Mouse (Mus musculus): ENCODE measurements at regions not wholly inside any gene's neighbourhood (a gene's known extent, or its start where the extent isn't known, plus 50 kb on each side); places are given as distances from the start of the nearest gene placed in this dataset.
A peak's percentile ranks its signal among the peaks of the same experiment; 100 is the strongest.

GRCm38 (mm10) chr11:45577469-45578154 lies 274.2 kb upstream of the Clint1 start:
- no peak for DNase-seq (ENCODE audit: extremely low spot score in 1 of 2, low spot score in 2 of 2)

DNA sequence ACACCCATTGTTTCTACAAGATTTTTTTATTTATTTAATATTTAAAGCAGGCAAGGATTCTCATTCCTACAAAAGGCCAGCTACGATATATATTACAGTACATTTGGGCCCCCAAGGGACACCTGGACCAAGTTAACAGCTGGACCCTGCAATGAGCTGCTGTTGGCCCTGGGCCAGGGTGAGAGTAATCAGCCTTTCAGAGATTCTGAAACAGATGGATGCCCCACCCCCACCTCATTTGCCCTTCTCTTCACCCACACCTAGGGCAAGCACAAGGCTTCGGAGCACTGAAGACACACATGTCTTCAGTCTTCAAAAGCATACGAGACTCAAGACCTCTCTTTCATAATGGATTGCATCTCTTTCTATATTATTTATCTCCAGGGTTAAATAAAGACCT lies 259.5 kb upstream of the Clint1 start:
- intact Hi-C loops (cut with DNase I): no loop called here
- peak in 1 of 2 experiments; percentile 28 for DNase-seq (ENCODE audit: extremely low spot score in 1 of 2, low spot score in 2 of 2)

More at GRCm38 (mm10) chr11:45577469-45578154, 274.2 kb upstream of the Clint1 start:
- intact Hi-C loops (cut with DNase I): no loop called here

DNA sequence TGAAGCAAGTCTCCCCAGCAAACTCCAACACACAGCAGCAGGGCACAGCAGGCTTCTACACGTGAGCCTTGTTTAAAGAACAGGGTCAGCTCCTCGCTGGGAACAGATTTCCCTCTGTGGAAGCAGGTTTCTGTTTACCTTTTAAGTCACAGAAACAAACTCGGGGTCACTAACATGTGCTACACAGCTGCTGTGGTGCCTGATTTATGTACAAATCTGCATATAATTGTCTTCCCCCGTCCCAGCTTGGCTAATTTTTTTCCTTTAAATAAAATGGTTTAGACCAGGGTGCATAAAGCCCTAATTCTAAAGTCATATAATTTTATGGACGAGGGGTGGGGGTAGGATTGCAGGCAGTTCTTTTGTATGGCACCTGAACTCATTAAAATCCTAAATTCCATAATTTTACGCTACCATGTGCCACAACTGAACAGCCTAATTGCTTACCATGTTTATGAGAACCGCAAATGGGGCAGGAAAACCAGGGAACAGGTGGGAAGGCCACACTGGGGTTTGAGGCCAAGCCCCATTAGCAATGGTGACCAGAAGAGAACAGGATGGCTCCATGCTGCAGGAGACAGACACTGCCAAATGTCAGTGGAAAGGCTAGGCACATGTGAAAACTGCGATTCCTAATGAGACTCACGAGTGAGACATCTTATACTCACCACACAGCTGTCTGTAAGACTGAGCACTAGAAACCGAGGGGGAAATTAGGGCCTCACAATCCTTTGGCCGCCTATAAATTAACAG lies 258.8 kb upstream of the Clint1 start:
- intact Hi-C loops (cut with DNase I): no loop called here
- DNase-seq (ENCODE audit: extremely low spot score in 1 of 2, low spot score in 2 of 2): no peak

- intact Hi-C loops (cut with DNase I): no loop called here
- peak; percentile 16 to 22 for DNase-seq (ENCODE audit: extremely low spot score in 1 of 2, low spot score in 2 of 2)
Measured at GRCm38 (mm10) chr11:45595372-45595771, 256.5 kb upstream of the Clint1 start.

DNA sequence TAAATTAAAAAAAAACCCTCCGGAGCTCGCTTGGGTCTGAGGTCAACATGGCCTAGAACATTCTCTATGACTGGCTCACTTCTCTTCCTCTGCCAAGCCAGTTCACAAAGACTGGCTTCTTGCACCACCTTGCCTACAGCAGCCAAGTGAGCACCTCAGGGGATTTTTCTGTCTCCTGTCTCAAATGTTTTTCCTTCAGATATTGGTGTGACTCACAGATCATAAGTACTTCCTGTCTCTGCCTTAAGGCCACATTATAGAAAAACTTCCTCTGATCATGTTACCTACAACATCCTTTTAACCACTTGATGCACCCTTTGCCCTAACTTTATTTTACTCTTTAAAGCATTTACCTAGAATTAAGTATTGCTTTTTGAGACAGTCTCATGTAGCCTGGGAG lies 230.0 kb upstream of the Clint1 start:
- intact Hi-C loops (cut with DNase I): no loop called here

GRCm38 (mm10) chr11:45622701-45623100 lies 229.2 kb upstream of the Clint1 start:
- DNase-seq (ENCODE audit: extremely low spot score in 1 of 2, low spot score in 2 of 2): no peak
- intact Hi-C loops (cut with DNase I): no loop called here

More for the DNA sequence above, 230.0 kb upstream of the Clint1 start:
- DNase-seq (ENCODE audit: extremely low spot score in 1 of 2, low spot score in 2 of 2): no peak

DNA sequence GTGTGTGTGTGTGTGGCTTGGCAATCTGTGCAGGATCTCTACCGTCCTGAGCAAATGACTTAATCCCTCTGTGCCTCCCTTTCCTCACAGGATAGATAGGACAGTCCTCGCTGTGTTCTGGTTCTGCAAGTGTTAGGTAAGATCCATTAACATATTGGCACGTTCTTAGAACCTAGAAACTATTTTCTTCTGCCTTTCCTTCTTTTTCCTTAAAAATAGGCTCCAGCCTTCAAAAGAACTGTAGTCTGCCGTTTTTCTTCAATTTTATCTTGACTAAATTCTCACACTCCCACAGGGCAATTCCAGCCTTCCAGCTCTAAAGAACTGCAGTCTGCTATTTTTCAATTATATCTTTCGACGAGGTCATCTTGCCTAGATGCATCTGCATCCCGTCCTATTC lies 227.6 kb upstream of the Clint1 start:
- peak in 1 of 2 experiments; percentile 22 for DNase-seq (ENCODE audit: extremely low spot score in 1 of 2, low spot score in 2 of 2)
- intact Hi-C loops (cut with DNase I): no loop called here

GRCm38 (mm10) chr11:45629250-45629649 lies 222.6 kb upstream of the Clint1 start:
- intact Hi-C loops (cut with DNase I): no loop called here
- DNase-seq (ENCODE audit: extremely low spot score in 1 of 2, low spot score in 2 of 2): no peak

- no peak for DNase-seq (ENCODE audit: extremely low spot score in 1 of 2, low spot score in 2 of 2)
- intact Hi-C loops (cut with DNase I): no loop called here
Measured at GRCm38 (mm10) chr11:45634535-45635235, 217.2 kb upstream of the Clint1 start.

GRCm38 (mm10) chr11:45635896-45636295 lies 216.0 kb upstream of the Clint1 start:
- no peak for DNase-seq (ENCODE audit: extremely low spot score in 1 of 2, low spot score in 2 of 2)
- intact Hi-C loops (cut with DNase I): no loop called here

- DNase-seq (ENCODE audit: extremely low spot score in 1 of 2, low spot score in 2 of 2): no peak
Measured at GRCm38 (mm10) chr11:45639236-45639635, 212.6 kb upstream of the Clint1 start.

DNA sequence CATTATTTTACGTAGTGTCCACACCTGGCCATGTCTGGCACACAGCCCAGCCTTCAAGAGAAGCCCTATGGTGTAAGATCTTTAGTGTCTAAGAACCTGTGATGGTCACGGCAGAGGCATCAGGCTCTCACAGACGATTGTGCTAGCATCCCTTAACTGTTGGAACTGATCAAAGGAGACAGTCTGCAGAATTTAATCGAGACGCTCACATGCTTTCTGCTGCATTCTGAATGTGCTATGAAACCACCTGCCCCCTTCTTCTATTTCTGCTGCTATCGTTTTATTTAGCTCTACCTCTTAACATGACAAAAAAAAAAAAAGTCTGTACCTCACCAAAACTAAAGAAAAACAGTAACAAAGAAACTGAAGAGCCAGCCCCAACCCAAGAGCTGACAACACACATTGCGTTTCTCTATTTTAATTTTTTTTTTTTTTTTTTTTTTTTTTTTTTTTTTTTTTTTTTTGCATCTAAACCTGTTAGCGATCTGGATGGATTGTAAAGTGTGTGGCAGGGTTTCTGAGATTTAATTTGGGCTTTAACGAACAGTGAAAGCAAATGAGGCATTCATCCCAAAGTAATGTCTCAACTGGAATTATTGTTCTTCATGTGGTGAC lies 209.6 kb upstream of the Clint1 start:
- no peak for DNase-seq (ENCODE audit: extremely low spot score in 1 of 2, low spot score in 2 of 2)
- intact Hi-C loops (cut with DNase I): no loop called here

More at GRCm38 (mm10) chr11:45639236-45639635, 212.6 kb upstream of the Clint1 start:
- intact Hi-C loops (cut with DNase I): no loop called here

GRCm38 (mm10) chr11:45643629-45644325 lies 208.1 kb upstream of the Clint1 start:
- intact Hi-C loops (cut with DNase I): no loop called here
- DNase-seq (ENCODE audit: extremely low spot score in 1 of 2, low spot score in 2 of 2): no peak

GRCm38 (mm10) chr11:45645815-45646214 lies 206.0 kb upstream of the Clint1 start:
- no peak for DNase-seq (ENCODE audit: extremely low spot score in 1 of 2, low spot score in 2 of 2)
- intact Hi-C loops (cut with DNase I): no loop called here

DNA sequence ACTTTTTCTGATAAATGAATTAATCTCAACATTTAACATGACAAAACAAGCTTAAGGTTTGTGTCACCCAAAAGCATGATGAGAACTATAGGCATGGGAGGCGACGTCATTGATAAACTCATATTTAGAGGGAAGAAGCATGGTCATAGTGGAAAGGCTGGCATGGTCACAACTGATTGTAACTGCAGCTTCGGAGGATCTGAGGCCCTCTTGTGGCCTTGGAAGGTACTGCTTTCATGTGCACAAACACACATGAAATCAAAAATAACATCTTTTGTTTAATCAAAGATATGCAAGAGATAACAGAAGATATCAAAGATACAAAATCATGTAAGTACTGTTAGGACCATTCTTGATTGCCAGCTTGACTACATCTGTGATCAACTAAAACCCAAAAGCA lies 204.0 kb upstream of the Clint1 start:
- no peak for DNase-seq (ENCODE audit: extremely low spot score in 1 of 2, low spot score in 2 of 2)
- intact Hi-C loops (cut with DNase I): no loop called here

GRCm38 (mm10) chr11:45656260-45656659 lies 195.6 kb upstream of the Clint1 start:
- intact Hi-C loops (cut with DNase I): no loop called here
- no peak for DNase-seq (ENCODE audit: extremely low spot score in 1 of 2, low spot score in 2 of 2)

DNA sequence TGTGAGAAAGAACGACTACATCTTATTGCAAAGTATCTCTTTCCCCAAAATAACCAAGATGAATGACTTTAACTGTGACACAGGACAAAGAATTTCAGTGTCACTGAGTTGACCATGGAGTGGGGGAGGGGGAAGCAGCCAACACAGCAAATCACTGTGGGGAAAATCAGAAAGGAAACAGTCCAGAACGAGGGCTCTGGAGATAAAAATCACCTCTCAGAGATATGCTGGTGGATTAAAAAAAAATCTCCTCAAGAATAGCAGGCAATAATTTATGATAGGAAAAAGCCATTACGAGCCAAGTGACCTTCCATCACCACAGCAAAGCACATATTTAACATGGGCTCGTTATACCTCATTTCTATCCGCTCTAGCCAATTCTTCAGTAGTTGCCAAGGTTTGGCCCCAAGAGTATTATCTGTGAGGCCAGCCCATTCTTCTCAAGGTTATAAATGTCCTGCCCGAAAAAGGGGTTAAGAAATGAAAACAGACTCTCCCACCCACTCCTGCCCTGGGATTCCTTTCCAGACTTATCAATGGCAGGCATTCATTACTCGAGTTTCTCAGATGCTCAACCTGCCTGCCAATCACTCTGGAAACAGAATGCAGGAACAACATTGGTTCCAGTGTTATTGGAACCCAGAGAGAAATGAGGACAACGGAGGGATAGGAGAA lies 181.6 kb upstream of the Clint1 start:
- no peak for DNase-seq (ENCODE audit: extremely low spot score in 1 of 2, low spot score in 2 of 2)
- intact Hi-C loops (cut with DNase I): no loop called here

DNA sequence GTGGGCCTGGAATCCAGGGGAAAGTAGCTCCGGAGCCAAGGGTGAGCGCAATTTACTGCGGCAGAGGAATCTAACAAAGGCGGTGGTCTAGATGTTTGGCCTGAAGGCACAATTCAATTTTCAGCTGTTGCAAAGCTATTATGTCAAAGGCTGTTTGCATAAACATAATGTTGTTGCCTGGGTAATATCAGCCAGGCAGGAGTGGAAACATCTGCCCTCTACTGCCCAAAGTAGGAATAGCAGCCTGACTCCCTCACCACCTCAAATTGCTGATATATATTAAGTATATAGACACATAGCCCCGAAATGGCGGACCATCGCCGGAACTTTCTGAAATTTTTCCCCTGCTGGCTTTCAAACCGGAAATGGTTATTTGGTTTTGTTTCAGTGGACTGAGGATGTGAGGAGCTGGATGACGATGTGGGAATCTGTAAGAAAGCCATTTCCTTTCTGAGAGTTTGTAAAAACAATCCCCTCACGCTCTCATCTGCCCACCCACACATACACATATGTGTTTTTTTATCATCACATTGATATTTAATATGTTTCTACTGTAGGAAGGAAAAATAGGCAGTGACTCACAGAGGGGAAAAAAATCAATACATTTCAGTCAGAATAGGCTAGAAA lies 173.1 kb upstream of the Clint1 start:
- peak; percentile 41 to 56 for DNase-seq (ENCODE audit: extremely low spot score in 1 of 2, low spot score in 2 of 2)
- intact Hi-C loops (cut with DNase I): no loop called here

All from left cerebral cortex, postnatal 10 days (tissue).